Mouse (Mus musculus) lung, embryonic 15.5 days (tissue): Measurements from ENCODE around the gene Cyp2f2. TPM values are rescaled to one million over a fixed set of nuclear protein-coding genes. Genes with fewer than 3 reads are reported as not detected.

Experiments used
- ATAC-seq: fragments of 200-750 bp; cut with Nextera tagmentation; 2 replicates; pipeline ENCODE4 v1.8.0; 2017; ENCODE audit warnings: moderate number of reproducible peaks, borderline replicate concordance; ENCODE audit not compliant: low FRiP score, low TSS enrichment; ENCODE audit errors: extremely low read depth
- H3K27ac ChIP-seq: fragments of 300-500 bp; sonication (generic); 2 replicates; pipeline ENCODE4 v1.5.1; 2015; ENCODE audit warnings: moderate library complexity, mild to moderate bottlenecking, inconsistent platforms
- H3K27me3 ChIP-seq: fragments of 300-500 bp; sonication (generic); 2 replicates; pipeline ENCODE4 v1.6.1; 2015; ENCODE audit warnings: inconsistent platforms
- H3K36me3 ChIP-seq: fragments of 300-500 bp; sonication (generic); 2 replicates; pipeline ENCODE4 v1.6.1; 2015; ENCODE audit warnings: inconsistent platforms
- H3K4me1 ChIP-seq: fragments of 300-500 bp; sonication (generic); 2 replicates; pipeline ENCODE4 v1.6.1; 2015; ENCODE audit warnings: inconsistent platforms
- H3K4me2 ChIP-seq: fragments of 300-500 bp; sonication (generic); 2 replicates; pipeline ENCODE4 v1.6.1; 2015; ENCODE audit warnings: inconsistent platforms, mild to moderate bottlenecking, moderate library complexity
- H3K4me3 ChIP-seq: fragments of 300-500 bp; sonication (generic); 2 replicates; pipeline ENCODE4 v1.5.1; 2015; ENCODE audit warnings: mild to moderate bottlenecking, inconsistent platforms
- H3K9ac ChIP-seq: fragments of 300-500 bp; sonication (generic); 2 replicates; pipeline ENCODE4 v1.6.1; 2015; ENCODE audit warnings: inconsistent platforms
- H3K9me3 ChIP-seq: fragments of 300-500 bp; sonication (generic); 2 replicates; pipeline ENCODE4 v1.6.1; 2016; ENCODE audit warnings: inconsistent platforms
- WGBS: fragments of 180-500 bp; shearing (Covaris S2); methylation state at CpG from one replicate; pipeline ENCODE4 v1.1.7; 2015; 5-methylcytosine and 5-hydroxymethylcytosine counted together
- polyA plus RNA-seq: library from polyadenylated mRNA; unstranded; fragments of >200 nt; fragmentation: Nextera tagmentation; extraction: Ambion mirVana; gene quantifications from 2 replicates; pipeline ENCODE4 v1.2.1, GENCODE M21; 2015

Cyp2f2 gene
- polyA plus RNA-seq, 1 experiment from 2014 or later: 50.3 TPM

DNA sequence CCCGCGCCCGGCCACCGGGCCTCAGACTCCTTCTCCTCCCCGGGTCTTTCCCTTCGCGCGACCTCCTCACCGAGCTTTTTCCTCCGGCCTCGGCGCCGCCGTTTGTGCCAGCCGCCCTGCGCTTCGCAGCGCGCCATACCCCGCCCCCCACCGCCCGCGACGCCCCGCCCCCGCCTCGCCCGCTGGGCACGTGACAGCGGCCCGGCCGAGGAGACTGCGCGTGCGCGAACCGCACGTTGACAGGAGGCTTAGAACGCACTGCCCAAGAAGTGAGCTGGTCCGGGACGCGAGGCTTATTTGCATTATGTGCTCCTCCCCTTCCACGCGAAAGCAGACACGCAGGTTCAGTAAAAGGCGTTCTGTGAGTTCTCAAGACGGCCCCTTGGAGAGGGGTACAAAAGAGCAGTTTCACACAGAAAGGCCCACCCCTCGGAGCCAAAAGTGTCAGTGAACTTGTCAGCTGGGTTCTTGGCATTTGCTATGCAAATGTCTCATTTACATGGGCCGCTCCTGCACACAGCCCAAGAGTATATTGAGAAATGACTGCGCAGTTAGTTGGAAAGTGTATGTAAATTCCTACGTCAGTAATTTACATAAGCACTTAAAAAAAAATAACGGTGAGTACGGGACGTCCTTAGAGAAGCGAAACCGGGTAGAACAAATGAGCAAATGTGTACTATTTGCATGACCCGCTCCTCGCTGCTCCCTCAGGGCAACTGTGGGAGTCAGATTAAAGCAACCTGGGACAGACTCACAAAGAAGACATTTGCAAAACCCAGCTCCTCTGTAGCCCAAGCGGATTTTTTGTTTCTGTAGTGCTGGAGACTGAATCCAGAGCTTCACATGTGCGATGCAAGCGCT lies 47.1 kb downstream of the Cyp2f2 start, which contains the start of gene Egln2:
Gene Egln2, minus strand, starts transcription at position 189 of the 861 bp plus-strand sequence.
- Histone ChIP-seq H3K27ac (peak within 1 kb of the TSS; percentile 99), H3K36me3 (peaks cover 27% of the 10 kb centered on the region; the same call in 1 of the 2 replicates), H3K9ac (peak within 1 kb of the TSS; percentile 82), H3K4me2 (peak within 1 kb of the TSS; percentile 85), H3K4me3 (peak within 1 kb of the TSS; percentile 60), H3K9me3 (no peaks in the 10 kb centered on the region), H3K4me1 (peaks cover 42% of the 10 kb centered on the region), H3K27me3 (no peaks in the 10 kb centered on the region)
- ATAC-seq: peak; percentile 86
- WGBS: 2% methylated on average over 61 of the region's 61 CpGs

DNA sequence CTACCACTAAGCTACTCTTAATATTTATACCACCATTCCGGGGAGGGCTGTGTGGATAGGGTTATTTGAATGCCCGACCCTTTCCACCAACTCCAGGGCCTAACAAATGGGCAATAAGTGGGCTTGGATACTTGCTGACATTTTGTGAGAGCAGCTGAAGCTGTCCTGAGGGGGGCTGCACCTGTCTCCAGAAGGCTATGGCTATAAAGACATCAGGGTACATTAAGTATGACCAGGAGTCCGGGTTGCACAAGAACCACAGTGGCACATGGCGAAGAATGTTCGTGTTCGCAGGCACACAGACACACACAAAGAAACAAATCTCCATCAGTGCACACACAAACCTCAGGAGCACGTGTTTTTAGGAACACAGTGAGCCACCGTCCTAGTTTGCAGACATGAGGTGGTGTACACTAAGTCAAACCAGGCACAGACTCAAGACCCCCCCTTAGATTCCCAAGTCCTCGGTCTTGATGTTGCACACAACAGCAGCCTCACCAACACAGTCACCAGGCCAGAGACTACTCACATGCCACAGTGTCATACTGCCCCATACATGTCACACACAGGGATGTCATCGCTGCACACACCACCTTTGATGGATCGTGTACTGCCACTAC lies 47.9 kb downstream of the Cyp2f2 start:
- Histone ChIP-seq H3K9ac (peak overlapping the region; percentile 82; the same call in 1 of the 2 replicates), H3K9me3 (no peaks in the 10 kb centered on the region), H3K27ac (peak overlapping the region; percentile 99), H3K27me3 (no peaks in the 10 kb centered on the region), H3K4me2 (peak overlapping the region; percentile 85), H3K4me3 (peak overlapping the region; percentile 60), H3K4me1 (peaks cover 36% of the 10 kb centered on the region), H3K36me3 (peaks cover 34% of the 10 kb centered on the region; the same call in 1 of the 2 replicates)
- 74% methylated on average over 11 of the region's 11 CpGs for WGBS
- no peak for ATAC-seq

DNA sequence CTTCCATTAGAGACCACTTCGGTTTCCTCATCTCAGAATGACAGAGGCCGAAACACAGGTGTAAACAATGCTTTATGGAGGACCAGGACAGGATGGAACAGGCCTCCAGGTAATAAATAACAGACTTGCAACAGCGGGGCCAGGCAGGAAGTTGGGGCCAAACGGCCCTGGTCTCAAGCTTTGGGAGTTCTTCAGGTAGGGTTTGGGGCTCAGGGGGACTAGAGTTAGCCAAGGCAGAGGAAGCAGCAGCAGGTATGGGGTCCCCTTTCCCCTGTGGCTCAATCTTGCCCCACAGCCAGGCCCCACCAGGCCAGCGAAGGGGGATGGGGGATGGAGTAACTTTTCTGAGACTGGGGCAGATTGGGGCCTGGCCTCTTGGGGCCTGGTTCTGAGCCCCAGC lies 48.7 kb downstream of the Cyp2f2 start:
- Histone ChIP-seq H3K9me3 (no peaks in the 10 kb centered on the region), H3K4me2 (no peak overlapping the region), H3K27ac (no peak overlapping the region), H3K36me3 (peaks cover 34% of the 10 kb centered on the region), H3K4me1 (peaks cover 28% of the 10 kb centered on the region), H3K9ac (no peak overlapping the region), H3K4me3 (no peak overlapping the region), H3K27me3 (no peaks in the 10 kb centered on the region)
- WGBS: 86% methylated on average over 5 of the region's 5 CpGs
- ATAC-seq: no peak

GRCm38 (mm10) chr7:27170981-27171380 lies 51.3 kb downstream of the Cyp2f2 start:
- Histone ChIP-seq H3K9me3 (no peaks in the 10 kb centered on the region), H3K27me3 (no peaks in the 10 kb centered on the region), H3K4me2 (no peak overlapping the region), H3K36me3 (peaks cover 33% of the 10 kb centered on the region), H3K4me1 (peaks cover 6% of the 10 kb centered on the region), H3K9ac (no peak overlapping the region), H3K27ac (no peak overlapping the region), H3K4me3 (no peak overlapping the region)
- no peak for ATAC-seq
- WGBS: 95% methylated on average over 3 of the region's 3 CpGs

DNA sequence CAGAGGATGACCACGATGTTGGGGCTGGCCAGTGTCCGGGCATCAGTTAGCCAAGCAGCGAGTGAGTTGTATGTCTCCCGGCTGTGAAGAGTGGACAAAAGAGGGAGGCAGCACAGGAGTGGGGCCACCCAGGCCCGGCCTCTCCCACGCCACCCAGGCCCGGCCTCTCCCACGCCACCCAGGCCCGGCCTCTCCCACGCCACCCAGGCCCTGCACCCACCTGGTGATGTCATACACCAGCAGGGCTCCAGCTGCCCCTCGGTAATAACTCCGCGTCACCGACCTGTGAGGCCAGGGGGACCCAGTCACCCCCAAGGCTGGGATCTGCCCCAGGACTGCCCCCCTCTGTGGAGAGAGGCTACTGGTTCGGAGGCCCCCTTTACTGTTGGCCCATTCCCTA lies 54.8 kb downstream of the Cyp2f2 start:
- no peak overlapping the region for H3K27ac ChIP-seq
- H3K27me3 ChIP-seq: no peaks in the 10 kb centered on the region
- no peak overlapping the region for H3K9ac ChIP-seq
- no peak overlapping the region for H3K4me2 ChIP-seq
- no peaks in the 10 kb centered on the region for H3K9me3 ChIP-seq
- peaks cover 33% of the 10 kb centered on the region for H3K36me3 ChIP-seq
- ATAC-seq: no peak
- H3K4me3 ChIP-seq: no peak overlapping the region
- H3K4me1 ChIP-seq: peaks cover 11% of the 10 kb centered on the region
- 91% methylated on average over 15 of the region's 15 CpGs for WGBS

DNA sequence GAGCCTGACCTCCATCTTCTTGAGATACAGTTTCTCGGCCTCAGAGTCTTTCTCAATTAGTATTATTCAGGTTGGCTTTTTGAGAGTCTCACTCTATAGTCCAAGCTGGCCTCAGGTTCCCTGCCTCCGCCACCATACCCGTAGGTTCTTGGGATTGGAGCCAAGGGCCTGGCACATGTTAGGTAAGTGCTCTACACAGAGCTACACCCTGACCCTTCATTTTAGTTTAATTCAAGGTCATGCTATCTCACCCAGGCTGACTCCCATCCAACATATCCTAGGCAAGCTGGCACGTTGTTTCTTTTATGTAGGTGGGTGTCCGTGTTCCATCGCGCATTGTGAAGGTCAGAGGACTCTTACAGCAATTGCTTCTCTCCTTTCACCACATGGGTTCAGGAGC lies 55.2 kb downstream of the Cyp2f2 start:
- WGBS: 88% methylated on average over 7 of the region's 7 CpGs
- peaks cover 33% of the 10 kb centered on the region for H3K36me3 ChIP-seq

DNA sequence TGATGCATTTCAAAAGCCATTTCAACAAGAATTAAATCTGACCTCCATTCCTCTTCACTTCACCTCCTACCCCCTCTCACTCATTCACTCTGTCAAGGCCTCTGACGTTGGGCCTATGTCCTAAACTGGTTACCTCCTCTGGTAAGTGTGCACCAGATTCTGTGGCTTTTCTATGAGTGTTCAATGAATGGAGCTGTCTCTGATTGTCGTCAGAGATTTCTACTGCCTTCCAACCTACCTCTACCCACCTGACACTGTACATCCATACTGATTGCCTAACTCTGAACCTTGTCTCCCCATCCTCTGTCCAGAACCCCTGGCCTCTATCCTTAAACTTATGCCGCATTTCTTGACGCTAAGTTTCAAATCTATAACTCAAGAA lies 58.2 kb downstream of the Cyp2f2 start:
- H3K9ac ChIP-seq: peak overlapping the region; percentile 57
- ATAC-seq: no peak
- H3K27ac ChIP-seq: peak overlapping the region; percentile 98
- H3K27me3 ChIP-seq: no peaks in the 10 kb centered on the region
- H3K4me3 ChIP-seq: peak overlapping the region; percentile 82
- WGBS: 12% methylated on average over 4 of the region's 4 CpGs
- peaks cover 25% of the 10 kb centered on the region for H3K4me1 ChIP-seq
- peaks cover 16% of the 10 kb centered on the region for H3K36me3 ChIP-seq
- H3K9me3 ChIP-seq: no peaks in the 10 kb centered on the region
- H3K4me2 ChIP-seq: peak overlapping the region; percentile 60

More for the DNA sequence above, 55.2 kb downstream of the Cyp2f2 start:
- no peak overlapping the region for H3K27ac ChIP-seq
- no peaks in the 10 kb centered on the region for H3K27me3 ChIP-seq
- H3K4me1 ChIP-seq: peaks cover 15% of the 10 kb centered on the region
- H3K4me3 ChIP-seq: no peak overlapping the region
- H3K9ac ChIP-seq: no peak overlapping the region
- ATAC-seq: no peak
- no peaks in the 10 kb centered on the region for H3K9me3 ChIP-seq
- no peak overlapping the region for H3K4me2 ChIP-seq

- ATAC-seq: peak; percentile 98
- H3K9me3 ChIP-seq: no peaks in the 10 kb centered on the region
- H3K9ac ChIP-seq: peak within 1 kb of the TSS; percentile 57
- H3K27ac ChIP-seq: peak within 1 kb of the TSS; percentile 98
- peak within 1 kb of the TSS; percentile 60 for H3K4me2 ChIP-seq
- WGBS: under 1% methylated on average over 47 of the region's 53 CpGs
- peaks cover 25% of the 10 kb centered on the region for H3K4me1 ChIP-seq
- no peaks in the 10 kb centered on the region for H3K27me3 ChIP-seq
- peak within 1 kb of the TSS; percentile 82 for H3K4me3 ChIP-seq
- peaks cover 18% of the 10 kb centered on the region for H3K36me3 ChIP-seq
Observed at GRCm38 (mm10) chr7:27178324-27179216, 58.9 kb downstream of the Cyp2f2 start, which contains the start of gene Rab4b. TSS of gene Rab4b (minus strand) at chr7:27178896.

GRCm38 (mm10) chr7:27179217-27179918 lies 59.7 kb downstream of the Cyp2f2 start:
- H3K27ac ChIP-seq: peak overlapping the region; percentile 98
- 0 out of 2 replicates have a peak overlapping the region, but pooled peaks have one; percentile 12 for H3K9ac ChIP-seq
- no peak for ATAC-seq
- H3K4me2 ChIP-seq: peak overlapping the region; percentile 58
- peaks cover 25% of the 10 kb centered on the region for H3K4me1 ChIP-seq
- WGBS: 33% methylated on average over 16 of the region's 16 CpGs
- H3K4me3 ChIP-seq: peak overlapping the region; percentile 82
- H3K9me3 ChIP-seq: no peaks in the 10 kb centered on the region
- H3K27me3 ChIP-seq: no peaks in the 10 kb centered on the region
- peaks cover 18% of the 10 kb centered on the region for H3K36me3 ChIP-seq

GRCm38 (mm10) chr7:27180036-27180435 lies 60.3 kb downstream of the Cyp2f2 start:
- H3K9me3 ChIP-seq: no peaks in the 10 kb centered on the region
- H3K4me2 ChIP-seq: peak overlapping the region; percentile 58
- H3K4me1 ChIP-seq: peaks cover 25% of the 10 kb centered on the region
- H3K27ac ChIP-seq: peak overlapping the region; percentile 98
- H3K4me3 ChIP-seq: peak overlapping the region; percentile 82
- 0 out of 2 replicates have a peak overlapping the region, but pooled peaks have one; percentile 0 for H3K9ac ChIP-seq
- peaks cover 18% of the 10 kb centered on the region for H3K36me3 ChIP-seq
- 43% methylated on average over 5 of the region's 5 CpGs for WGBS
- no peaks in the 10 kb centered on the region for H3K27me3 ChIP-seq
- ATAC-seq: no peak
